Mouse (Mus musculus) right cerebral cortex, adult 18-20 months (tissue): Measurements from ENCODE around the gene Rhox3c.
"Not testable (repeated sequence)": the region's sequence is repeated elsewhere in the genome, so short reads cannot be mapped to it uniquely, and the experiment has no call there.

Source experiments
- DNase-seq: peaks from one replicate; pipeline ENCODE4 v3.0.0; 2022; ENCODE audit warnings: mixed read lengths

Gene Rhox3c

DNA sequence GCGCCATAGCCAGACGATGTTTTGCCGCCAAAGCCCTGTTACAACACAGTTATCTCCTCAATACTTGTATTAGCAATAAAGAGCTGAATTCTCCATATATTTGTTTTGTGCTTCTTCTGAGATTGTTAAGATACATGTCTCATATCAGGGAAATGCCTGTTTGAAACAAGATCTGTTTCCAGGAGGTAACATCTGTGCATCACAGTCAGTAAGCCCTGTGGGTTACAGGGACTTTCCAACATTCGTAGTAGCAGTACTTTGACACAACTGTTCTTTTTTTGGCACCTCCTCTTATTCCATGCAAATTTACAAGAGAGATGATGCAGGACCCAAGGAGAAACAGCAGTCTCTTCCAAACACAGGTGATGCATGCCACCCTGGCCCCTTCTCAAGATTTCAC is at the start of gene Rhox3c:
Gene Rhox3c, plus strand, starts transcription at position 301 of the 400 bp plus-strand sequence.
- not testable (repeated sequence) for DNase-seq

DNA sequence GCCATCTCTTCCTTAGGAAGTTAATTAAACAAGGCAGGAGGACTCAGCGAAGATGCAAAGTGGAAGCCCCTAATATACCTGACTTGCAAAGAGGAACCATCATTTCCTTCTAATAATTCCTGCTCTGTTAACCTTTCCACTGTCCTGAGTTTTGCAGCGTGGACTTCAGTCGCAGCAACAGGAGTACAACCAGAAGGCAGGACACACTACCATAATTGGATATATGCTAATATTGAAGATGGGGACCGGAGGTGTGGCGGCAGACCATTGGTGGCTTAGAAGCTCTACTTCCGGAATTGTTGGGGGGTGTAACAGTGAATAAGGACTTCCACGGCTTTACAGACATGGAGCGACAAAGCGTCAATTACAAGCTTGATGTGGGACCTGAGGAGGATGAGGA is 46.6 kb upstream of the Rhox3c start, which contains the start of gene Rhox2b:
Gene Rhox2b, plus strand, starts transcription at position 301 of the 400 bp plus-strand sequence.
- not testable (repeated sequence) for DNase-seq

DNA sequence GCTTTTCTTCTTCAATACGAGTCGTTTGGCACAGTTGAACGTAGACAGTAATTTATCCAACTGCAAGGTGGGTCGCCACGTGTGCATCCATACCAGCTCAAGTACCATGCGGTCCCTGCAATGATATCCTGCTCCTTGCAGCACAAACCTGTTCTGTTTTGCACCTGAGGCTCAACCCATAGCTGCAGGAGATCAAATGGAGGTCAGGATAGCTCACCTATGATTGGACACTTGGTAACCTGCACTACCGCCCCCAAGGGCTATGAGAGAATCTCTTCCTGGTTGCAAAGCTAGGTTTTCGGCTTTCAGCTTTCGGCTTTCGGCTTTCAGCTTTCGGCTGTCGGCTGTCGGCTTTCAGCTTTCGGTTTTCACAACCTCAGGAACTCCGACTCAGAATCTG is 26.2 kb upstream of the Rhox3c start, which contains the start of gene Rhox4b:
Gene Rhox4b, plus strand, starts transcription at position 301 of the 400 bp plus-strand sequence.
- not testable (repeated sequence) for DNase-seq

DNA sequence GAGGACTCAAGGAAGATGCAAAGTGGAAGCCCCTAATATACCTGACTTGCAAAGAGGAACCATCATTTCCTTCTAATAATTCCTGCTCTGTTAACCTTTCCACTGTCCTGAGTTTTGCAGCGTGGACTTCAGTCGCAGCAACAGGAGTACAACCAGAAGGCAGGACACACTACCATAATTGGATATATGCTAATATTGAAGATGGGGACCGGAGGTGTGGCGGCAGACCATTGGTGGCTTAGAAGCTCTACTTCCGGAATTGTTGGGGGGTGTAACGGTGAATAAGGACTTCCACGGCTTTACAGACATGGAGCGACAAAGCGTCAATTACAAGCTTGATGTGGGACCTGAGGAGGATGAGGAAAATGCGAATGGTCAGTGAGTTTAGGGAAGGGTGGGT is 5.0 kb upstream of the Rhox3c start, which contains the start of gene Rhox2c:
Gene Rhox2c, plus strand, starts transcription at position 301 of the 400 bp plus-strand sequence.
- DNase-seq = not testable (repeated sequence)

DNA sequence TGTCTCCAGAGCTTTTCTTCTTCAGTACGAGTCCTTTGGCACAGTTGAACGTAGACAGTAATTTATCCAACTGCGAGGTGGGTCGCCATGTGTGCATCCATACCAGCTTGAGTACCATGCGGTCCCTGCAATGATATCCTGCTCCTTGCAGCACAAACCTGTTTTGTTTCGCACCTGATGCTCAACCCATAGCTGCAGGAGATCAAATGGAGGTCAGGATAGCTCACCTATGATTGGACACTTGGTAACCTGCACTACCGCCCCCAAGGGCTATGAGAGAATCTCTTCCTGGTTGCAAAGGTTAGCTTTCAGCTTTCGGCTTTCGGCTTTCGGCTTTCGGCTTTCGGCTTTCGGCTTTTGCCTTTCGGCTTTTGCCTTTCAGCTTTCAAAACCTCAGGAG is 21.7 kb downstream of the Rhox3c start, which contains the start of gene Rhox4c:
Gene Rhox4c, plus strand, starts transcription at position 301 of the 400 bp plus-strand sequence.
- not testable (repeated sequence) for DNase-seq

DNA sequence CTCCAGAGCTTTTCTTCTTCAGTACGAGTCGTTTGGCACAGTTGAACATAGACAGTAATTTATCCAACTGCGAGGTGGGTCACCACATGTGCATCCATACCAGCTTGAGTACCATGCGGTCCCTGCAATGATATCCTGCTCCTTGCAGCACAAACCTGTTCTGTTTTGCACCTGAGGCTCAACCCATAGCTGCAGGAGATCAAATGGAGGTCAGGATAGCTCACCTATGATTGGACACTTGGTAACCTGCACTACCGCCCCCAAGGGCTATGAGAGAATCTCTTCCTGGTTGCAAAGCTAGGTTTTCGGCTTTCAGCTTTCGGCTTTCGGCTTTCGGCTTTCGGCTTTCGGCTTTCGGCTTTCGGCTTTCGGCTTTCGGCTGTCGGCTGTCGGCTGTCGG is 55.7 kb downstream of the Rhox3c start, which contains the start of gene Rhox4d:
Gene Rhox4d, plus strand, starts transcription at position 301 of the 400 bp plus-strand sequence.
- DNase-seq = not testable (repeated sequence)
